Mouse (Mus musculus) embryo, embryonic 10.5 days (tissue): ENCODE results near the gene Ankrd13a.
A peak's percentile ranks its signal among the peaks of the same experiment; 100 is the strongest.

ENCODE experiments used
- DNase-seq: peaks from one replicate; pipeline ENCODE4 v3.0.0-alpha.2; 2015; ENCODE audit warnings: low spot score

Ankrd13a gene

GRCm38 (mm10) chr5:114767185-114767584 is 7.3 kb upstream of the Ankrd13a start:
- DNase-seq: no peak

- no peak for DNase-seq
These were observed 4.7 kb upstream of the Ankrd13a start for GRCm38 (mm10) chr5:114769786-114770185.

DNA sequence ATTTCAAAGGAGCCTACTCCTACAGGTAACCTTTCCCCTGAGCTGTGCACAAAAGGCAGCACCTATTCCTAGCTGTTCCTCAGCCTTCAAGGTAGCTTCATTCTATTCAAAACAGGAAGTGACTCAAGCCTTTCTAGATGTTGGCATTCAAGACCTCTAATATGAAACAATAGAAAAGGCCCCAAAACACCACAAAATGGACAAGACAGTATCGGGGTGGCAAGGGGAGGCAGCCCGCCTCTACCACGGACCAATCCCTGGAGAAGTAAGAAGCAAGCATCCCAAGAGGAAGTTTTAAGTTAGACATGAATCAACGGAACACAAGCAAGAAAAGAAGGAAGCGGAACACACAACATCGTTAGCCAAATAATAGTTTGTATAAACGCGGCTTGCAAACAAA is 2.7 kb upstream of the Ankrd13a start:
- no peak for DNase-seq

DNA sequence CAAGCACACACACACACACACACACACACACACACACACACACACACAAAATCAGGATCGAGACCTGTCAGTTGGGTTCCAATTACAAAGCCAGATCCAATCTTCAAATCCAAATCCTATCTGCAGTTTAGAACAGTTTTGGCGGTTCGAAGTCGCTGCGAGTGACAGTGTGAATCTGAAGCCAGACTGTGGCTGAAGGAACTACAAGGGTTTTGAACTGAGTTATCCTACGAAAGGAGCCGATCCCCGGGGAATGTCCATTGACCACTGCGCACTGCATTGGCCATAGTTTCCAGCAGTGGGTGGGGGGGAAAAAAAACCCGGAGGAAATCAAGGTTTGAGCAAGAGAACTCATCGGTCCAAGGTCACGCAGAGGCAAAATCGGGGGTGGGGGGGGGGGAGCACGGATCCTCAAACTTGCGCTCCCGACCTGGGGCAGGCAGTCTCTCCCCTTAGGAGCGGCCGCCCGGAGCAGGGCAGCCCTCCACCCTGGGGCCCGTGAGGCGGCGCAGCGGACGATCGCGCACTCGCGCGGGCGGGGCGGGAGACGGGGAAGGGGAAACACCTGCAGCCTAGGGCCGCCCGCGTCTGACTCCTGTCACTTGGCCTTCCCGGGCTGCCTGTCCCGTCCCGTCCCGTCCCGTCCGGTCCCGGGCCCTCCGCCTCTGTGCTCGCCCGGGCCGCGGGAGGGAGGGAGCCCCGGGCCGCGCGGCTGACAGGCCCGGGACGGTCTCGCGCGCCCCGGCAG is 1.8 kb upstream of the Ankrd13a start:
- peak; percentile 50 for DNase-seq

DNA sequence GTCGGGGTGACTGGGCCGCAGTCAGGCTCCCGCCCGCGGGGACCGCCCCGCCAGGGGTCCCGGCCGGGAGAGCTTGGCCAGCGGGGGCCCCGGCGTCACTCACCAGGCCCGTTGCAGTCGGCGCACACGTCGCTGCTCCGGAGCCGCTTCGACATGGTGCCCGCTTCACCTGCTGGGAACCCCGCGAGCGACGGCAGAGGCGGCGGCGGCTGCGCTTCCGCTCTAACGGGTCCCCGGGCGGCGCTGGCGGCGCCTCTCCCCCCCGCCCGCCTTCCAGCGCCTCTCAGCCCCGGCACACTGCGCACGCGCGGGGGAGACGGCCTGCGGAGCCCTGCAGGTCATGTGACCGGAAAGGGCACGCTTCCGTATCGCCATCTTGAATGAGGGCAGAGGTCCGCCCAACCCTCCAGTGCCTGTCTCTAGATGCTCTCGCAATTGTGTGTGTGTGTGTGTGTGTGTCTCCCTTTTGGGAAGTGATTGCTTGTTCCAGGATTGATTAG is 1.2 kb upstream of the Ankrd13a start:
- peak; percentile 98 for DNase-seq

DNA sequence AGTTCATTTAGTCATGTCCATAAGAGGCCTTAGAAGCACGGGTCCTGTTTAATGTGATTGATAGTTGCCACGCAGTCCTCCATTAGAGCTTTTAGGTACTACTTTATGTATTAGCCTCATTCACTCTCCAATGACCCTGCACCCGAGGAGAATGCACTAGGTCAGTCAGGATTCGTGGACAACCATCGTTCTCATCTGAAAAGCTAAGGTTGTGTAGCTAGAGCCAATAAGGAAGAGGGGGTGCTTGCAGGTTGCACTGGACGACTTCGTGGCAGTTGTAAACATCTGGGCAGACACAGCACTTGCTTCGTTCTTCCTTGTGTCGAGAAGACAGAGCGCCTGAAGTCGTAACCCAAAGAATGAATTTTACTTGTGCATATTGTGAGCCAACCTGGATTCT is 697 bp upstream of the Ankrd13a start:
- DNase-seq: no peak

DNA sequence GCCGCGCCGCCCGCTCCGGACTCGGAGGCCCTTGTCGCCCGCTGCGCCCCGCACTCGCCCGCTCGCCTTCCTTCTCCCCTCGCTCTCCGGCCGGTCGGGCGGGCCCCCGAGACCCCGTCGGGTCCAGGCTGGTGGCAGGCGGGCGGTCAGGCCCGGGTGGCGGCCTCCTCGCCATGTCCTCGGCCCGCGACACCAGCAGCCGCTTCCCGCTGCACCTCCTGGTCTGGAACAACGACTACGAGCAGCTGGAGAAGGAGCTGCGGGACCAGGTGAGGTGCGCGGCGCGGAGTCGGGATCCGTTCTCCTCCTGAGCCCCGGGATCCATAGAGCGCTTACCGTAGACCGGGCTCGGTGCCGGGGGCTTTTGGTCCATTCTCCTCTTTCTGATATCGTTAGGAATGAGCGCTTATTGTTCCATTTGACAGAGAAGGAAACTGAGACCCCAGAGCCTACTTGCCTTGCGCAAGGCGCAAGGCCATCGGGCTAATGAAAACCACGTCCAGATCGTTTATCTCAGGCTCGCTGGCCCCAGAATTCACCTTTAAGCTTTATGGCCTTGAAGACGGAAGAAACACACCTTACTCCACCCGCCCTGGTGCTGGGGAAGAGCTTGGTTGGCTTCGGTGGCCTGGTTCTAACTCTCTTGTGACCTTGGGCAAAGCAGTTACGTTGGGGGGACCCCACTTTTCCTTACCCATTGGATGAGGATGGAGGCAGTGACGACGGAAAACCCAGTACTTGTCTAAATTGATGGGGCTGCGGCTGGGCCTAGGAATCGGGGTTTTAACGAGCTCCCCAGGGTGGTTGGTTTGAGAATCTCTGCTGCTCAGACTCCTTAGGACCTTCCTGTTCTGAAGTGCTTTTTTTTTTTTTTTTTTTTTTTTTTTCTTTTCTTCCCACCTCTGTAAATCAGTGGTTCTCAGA is 841 bp downstream of the Ankrd13a start, which contains the start of gene Git2:
Gene Git2 (minus strand): TSS at position 462 of the 924 bp plus-strand sequence.
- peak; percentile 34 for DNase-seq

GRCm38 (mm10) chr5:114776174-114776573 is 1.7 kb downstream of the Ankrd13a start:
- DNase-seq: no peak

DNA sequence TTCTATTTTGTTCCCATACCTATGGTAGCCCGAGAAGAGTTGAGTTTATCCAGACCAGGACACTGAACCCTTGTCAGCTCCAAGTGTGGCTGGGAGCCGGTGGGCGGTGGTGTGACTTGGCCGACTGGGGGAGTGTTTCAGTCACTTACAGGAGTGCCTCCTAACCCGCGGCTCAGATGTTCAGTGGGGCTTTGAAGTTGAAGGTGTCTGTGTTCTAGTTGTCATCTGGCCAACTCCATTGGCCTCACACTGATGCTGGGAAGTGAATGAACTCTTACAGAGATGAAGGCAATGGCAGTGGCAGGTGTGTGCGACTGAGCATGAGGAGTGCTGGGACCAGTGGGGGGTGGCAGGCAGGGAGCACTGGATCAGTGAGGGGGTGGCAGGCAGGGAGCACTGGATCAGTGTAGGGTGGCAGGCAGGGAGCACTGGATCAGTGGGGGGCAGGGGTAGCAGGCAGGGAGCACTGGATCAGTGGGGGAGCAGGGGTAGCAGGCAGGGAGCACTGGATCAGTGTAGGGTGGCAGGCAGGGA is 5.5 kb downstream of the Ankrd13a start:
- no peak for DNase-seq

DNA sequence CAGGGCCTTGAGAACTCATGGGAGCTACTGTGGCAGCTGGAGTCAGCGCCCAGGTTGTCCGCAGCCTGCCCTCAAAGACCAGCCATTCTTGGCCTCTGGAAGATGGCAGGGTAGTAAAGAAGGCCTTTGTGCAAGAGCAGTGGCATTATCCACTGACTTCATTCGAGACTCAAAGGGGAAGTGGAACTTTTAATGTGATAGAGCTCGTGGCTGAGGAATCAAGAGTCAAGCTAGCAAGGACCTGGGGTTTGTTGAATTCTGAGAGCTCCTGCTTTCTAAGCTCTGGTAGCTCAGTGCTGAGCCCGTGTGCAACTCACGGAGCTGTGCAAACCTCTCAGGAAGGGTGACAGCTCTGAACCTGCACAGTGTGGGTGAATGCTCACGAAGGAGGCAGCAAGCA is 6.4 kb downstream of the Ankrd13a start:
- no peak for DNase-seq

DNA sequence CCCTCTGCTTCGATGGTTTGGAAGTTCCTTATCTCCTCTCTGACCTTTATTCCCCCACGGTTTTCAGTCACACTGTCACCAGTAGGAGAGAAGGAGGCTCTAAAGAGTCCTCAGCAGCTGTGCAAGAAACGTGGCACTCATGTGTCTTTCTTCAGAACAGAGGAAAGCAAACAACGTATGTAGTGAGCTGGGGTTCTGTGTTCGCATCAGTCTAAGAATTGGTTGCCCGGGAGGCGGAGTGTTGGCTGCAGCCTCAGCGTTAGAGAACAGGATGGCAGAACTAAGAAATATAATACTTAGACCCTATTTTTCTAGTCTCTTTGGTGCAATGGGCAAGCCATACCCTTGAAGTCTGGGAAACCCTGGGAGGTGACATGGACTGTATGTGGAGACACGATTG is 8.5 kb downstream of the Ankrd13a start:
- no peak for DNase-seq

DNA sequence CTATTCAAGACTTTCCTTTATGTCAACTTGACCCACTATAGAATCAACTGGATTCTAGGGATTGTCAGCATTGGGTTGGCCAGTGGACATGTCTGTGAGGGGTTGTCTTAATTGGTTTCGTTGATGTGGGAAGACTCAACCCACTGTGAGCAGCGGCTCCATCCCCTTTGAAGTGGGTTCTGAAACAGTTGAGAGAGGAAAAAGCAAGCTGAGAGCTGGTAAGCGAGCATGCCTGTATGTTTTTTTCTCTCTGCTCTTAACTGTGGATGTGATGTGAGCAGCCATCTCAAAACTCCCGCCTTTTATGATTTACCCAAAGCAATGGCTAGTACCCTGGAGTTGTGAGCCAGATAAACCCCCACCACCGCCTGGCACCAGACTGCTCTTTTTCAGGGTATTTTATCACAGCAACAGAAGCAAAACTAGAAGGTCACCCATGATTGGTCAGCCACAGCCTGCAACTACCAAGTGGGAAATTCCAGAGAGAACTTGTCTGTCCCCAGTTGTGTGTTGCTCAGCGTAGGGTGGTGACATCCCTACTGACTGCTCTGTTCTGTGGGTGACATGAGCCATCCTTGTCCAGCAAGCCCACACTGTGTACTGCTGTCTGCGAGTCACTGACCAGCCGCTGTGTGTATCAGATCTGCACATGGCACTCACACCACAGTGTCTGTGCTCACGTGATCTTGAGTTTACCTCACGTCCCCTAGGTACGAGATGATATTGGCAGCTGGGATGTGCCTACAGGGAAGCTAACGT is 9.1 kb downstream of the Ankrd13a start:
- no peak for DNase-seq

DNA sequence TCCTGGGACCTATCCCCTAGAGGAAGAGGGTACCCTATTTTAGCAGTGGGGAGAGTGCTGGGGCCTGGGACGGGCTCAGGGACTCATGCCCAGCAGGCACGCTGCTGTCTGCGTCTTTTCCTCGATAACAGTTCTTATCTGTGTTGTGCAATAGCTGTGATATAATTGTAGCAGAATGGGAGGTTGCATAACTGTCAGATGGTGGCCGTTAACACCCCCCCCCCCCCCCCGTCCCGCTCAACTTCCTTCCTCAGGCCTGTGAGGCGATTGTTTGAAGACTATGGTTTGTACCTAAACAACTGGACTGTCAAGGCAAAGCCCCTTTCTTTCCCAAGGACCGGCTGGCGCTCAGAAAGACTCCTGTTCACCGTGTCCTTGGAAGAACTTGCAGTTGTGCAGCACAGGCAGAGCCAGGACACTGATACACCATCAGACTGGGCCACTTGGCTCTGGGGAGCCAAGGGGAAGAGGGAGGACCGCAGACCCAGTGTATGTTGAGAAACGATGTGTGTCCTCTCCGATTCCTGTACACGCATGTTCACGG is 10.2 kb downstream of the Ankrd13a start:
- DNase-seq: no peak

GRCm38 (mm10) chr5:114785196-114785595 is 10.7 kb downstream of the Ankrd13a start:
- DNase-seq: no peak

DNA sequence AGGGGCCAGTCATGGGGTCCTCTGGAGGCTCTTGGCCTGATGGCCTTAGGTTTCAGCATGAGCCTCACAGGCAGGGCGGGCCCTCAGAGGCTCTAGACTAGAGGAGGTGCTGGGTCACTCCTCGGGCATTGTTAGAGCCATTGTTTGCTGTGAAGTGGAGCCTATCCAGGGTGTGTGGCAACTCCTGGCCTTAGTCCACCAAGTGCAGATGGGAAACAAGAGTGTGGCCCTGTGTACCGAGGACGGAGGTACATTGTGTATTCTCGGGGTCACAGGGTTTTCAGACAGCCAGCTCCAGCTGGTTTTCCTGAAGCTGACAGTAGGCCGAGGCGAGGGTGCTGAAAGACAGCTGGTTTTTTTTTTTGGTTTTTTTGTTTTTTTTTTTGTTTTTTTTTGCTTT is 18.8 kb downstream of the Ankrd13a start:
- no peak for DNase-seq

DNA sequence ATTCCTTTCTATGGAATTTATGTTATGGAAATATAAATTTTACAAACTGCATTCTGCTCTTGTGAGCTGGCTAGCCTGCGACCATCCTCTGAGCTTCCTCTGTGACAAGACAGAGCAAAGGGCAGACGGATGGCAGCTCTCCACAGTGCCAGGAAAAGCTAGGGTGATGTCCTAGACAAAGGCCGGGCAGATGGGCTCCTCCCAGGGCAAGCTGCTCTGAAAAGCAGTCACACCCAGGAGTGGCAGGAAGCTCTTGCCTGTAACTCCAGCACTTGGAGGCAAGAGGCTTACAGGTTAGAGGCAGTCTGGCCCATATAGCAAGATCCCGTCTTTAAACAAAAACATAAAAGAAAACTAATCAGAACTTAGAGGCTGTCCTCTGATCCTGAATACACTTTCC is 20.1 kb downstream of the Ankrd13a start:
- DNase-seq: peak; percentile 11

DNA sequence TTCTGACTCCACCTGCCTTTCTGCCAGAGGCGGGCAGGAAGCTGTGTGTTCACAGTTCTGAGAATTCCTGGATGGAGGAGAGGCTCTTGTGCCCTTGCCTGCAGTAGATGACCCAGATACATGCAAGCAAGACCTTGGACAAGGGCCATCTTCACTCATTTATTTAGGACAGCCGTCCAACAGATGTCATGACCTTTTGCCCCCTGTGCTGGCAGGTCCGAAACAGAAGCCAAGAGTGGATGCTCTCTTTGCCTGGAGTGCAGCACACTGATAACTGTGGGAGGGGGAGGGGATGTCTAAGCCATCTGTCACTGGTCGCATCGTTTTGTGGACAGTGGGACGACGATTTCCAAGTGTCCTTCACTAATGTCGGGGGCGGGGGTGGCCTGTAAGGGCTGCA is 20.8 kb downstream of the Ankrd13a start:
- peak; percentile 59 for DNase-seq

DNA sequence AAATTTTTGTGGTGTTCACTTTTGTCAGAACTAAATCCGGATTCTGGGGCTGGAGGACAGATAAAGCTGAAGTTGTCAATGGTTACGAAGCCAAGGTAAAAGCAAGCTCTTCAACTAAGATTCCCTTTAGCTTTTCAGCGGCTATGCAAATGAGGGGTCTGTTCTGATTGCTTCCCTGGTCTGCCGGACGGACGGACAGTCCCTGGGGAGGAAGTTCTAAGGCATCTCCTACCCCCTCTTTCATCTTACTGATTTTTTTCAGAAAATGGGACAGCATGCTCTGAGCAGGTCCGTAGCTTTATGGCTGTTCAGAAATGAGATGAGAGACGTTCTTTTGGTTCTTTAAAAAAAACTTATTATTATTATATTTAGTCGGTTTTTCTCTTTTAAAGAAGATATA is 21.2 kb downstream of the Ankrd13a start:
- peak; percentile 18 for DNase-seq

DNA sequence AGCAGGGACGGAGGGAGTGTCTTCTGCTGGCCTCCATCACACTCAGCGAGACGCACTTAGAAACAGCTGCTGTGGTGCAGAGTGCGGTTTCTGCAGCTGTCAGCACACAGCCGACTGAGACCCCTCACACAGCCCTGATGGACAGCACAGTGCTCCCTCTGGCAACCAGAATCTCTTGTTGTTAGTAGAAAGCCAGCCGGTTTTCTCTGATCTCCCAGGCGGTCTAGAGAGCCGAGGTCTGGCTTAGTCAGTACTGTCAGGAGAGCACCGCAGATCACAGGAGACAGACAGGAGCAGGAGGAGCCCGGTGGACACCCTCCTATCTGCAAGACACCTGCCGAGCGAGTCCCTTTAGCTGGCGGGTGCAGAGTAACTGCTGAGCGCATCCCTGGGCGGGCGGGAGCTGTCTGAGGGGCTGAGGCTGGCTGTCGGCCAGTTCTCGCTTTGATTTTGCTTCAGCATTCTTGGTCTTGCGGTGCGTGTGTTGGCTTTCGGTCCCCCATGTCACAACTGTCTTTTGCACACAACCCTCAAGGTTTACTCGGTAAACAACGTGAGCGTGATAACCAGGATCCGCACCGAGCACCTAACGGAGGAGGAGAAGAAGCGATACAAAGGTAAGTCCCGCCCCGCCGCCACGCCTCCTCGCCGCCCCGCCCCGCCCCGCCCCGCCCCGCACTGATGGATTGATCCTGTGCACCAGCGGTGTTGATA is 22.0 kb downstream of the Ankrd13a start:
- peak; percentile 52 for DNase-seq

GRCm38 (mm10) chr5:114797253-114797652 is 22.8 kb downstream of the Ankrd13a start:
- DNase-seq: no peak

- DNase-seq: no peak
These were observed 25.4 kb downstream of the Ankrd13a start for GRCm38 (mm10) chr5:114799848-114800247.
